Mouse (Mus musculus): ENCODE results near the gene Gsdmc4. TPM values are rescaled to one million over a fixed set of nuclear protein-coding genes. Genes with fewer than 3 reads are reported as not detected.
"Not testable (repeated sequence)": the region's sequence is repeated elsewhere in the genome, so short reads cannot be mapped to it uniquely, and the experiment has no call there.

Gsdmc4 gene
- polyA plus RNA-seq (2015; fragmentation: Nextera tagmentation; extraction: Ambion mirVana) = 0.44 and 0.51 TPM in 2 replicates

- not testable (repeated sequence) for DNase-seq (ENCODE audit: low spot score)
Measured at GRCm38 (mm10) chr15:63912197-63912596, at the start of gene Gsdmc4. Gsdmc4 (minus strand) TSS chr15:63912297.

GRCm38 (mm10) chr15:63960542-63960941 lies 48.4 kb upstream of the Gsdmc4 start:
- no peak for DNase-seq (ENCODE audit: low spot score)

- no peak for DNase-seq (ENCODE audit: low spot score)
Measured at GRCm38 (mm10) chr15:63957553-63957952, 45.5 kb upstream of the Gsdmc4 start.

GRCm38 (mm10) chr15:63953256-63953655 lies 41.2 kb upstream of the Gsdmc4 start:
- DNase-seq (ENCODE audit: low spot score) = no peak

- no peak for DNase-seq (ENCODE audit: low spot score)
Measured at GRCm38 (mm10) chr15:63941221-63941620, 29.1 kb upstream of the Gsdmc4 start.

- peak; percentile 1 for DNase-seq (ENCODE audit: low spot score)
Measured at GRCm38 (mm10) chr15:63932656-63933055, 20.6 kb upstream of the Gsdmc4 start.

- DNase-seq (ENCODE audit: low spot score) = no peak
Measured at GRCm38 (mm10) chr15:63931404-63931803, 19.3 kb upstream of the Gsdmc4 start.

- DNase-seq (ENCODE audit: low spot score) = peak; percentile 1
Measured at GRCm38 (mm10) chr15:63930107-63931041, 18.3 kb upstream of the Gsdmc4 start.

- no peak for DNase-seq (ENCODE audit: low spot score)
Measured at GRCm38 (mm10) chr15:63926201-63926600, 14.1 kb upstream of the Gsdmc4 start.

- DNase-seq (ENCODE audit: low spot score) = peak; percentile 24
Measured at GRCm38 (mm10) chr15:63924484-63924883, 12.4 kb upstream of the Gsdmc4 start.

- DNase-seq (ENCODE audit: low spot score) = not testable (repeated sequence)
Measured at GRCm38 (mm10) chr15:63921618-63922017, 9.5 kb upstream of the Gsdmc4 start.

GRCm38 (mm10) chr15:63919728-63920127 lies 7.6 kb upstream of the Gsdmc4 start:
- not testable (repeated sequence) for DNase-seq (ENCODE audit: low spot score)

- peak; percentile 26 for DNase-seq (ENCODE audit: low spot score)
Measured at GRCm38 (mm10) chr15:63916584-63916983, 4.5 kb upstream of the Gsdmc4 start.

- not testable (repeated sequence) for DNase-seq (ENCODE audit: low spot score)
Measured at GRCm38 (mm10) chr15:63909896-63910295, 2.2 kb downstream of the Gsdmc4 start.

- DNase-seq (ENCODE audit: low spot score) = peak; percentile 66
Measured at GRCm38 (mm10) chr15:63895560-63896353, 16.3 kb downstream of the Gsdmc4 start.

GRCm38 (mm10) chr15:63888440-63888839 lies 23.7 kb downstream of the Gsdmc4 start:
- not testable (repeated sequence) for DNase-seq (ENCODE audit: low spot score)

GRCm38 (mm10) chr15:63887949-63888348 lies 24.1 kb downstream of the Gsdmc4 start:
- DNase-seq (ENCODE audit: low spot score) = not testable (repeated sequence)

GRCm38 (mm10) chr15:63878458-63878857 lies 33.6 kb downstream of the Gsdmc4 start, which contains the start of gene Gsdmc3:
Gsdmc3 (minus strand) TSS chr15:63878558.
- not testable (repeated sequence) for DNase-seq (ENCODE audit: low spot score)

GRCm38 (mm10) chr15:63876160-63876559 lies 35.9 kb downstream of the Gsdmc4 start:
- not testable (repeated sequence) for DNase-seq (ENCODE audit: low spot score)

- DNase-seq (ENCODE audit: low spot score) = peak; percentile 49
Measured at GRCm38 (mm10) chr15:63861965-63862364, 50.1 kb downstream of the Gsdmc4 start.

Measured in thymus, postnatal 0 days (tissue).